Mouse (Mus musculus): ENCODE data around the gene B3galt4. TPM values are rescaled to one million over a fixed set of nuclear protein-coding genes. Genes with fewer than 3 reads are reported as not detected.
A peak's percentile ranks its signal among the peaks of the same experiment; 100 is the strongest.

The B3galt4 gene
- polyA plus RNA-seq, 1 experiment from 2014 or later, result 15.2 TPM

DNA sequence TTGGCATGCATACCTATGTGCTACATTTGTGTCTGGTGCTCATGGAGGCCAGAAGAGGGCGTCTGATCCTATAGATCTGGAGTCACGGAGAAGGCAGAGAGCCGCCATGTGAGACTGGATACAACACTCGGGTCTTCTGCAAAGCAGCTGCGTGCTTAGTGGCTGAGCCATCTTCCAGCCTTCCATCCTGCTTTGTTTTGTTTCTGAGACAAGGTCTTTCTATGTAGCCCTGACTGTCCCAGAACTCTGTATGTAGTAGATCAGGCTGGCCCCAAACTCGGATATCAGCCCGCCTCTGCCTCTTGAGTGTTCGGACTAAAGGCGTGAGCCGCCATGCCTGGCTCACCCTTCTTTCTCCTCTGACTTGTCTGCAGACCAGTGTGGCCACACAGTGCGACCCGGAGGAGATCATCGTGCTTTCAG, 36.3 kb downstream of the B3galt4 start:
- Histone ChIP-seq H3K9me3 (ENCODE audit: control insufficient read depth, low read length) (no peaks in the 10 kb centered on the region), H3K4me1 (replicated peaks; ENCODE audit: control insufficient read depth, insufficient read depth) (peaks cover 3% of the 10 kb centered on the region; the same call in 1 of the 2 replicates), H3K9ac (ENCODE audit: low read length) (no peak overlapping the region), H3K27ac (replicated peaks) (no peak overlapping the region), H3K4me2 (replicated peaks; ENCODE audit: low read depth) (peak overlapping the region; percentile 27; the same call in 1 of the 2 replicates), H3K27me3 (ENCODE audit: control insufficient read depth, insufficient read depth, low read length) (no peaks in the 10 kb centered on the region), H3K4me3 (ENCODE audit: low read depth, low read length) (no peak overlapping the region), H3K36me3 (ENCODE audit: control insufficient read depth, insufficient read depth, low read length) (peaks cover 20% of the 10 kb centered on the region)
- 71% methylated on average over 13 of the region's 13 CpGs for WGBS
- DNase-seq (ENCODE audit: low spot score) (no peak), ATAC-seq (ENCODE audit: low FRiP score, low TSS enrichment) (no peak)
- TF ChIP-seq EP300 (optimal IDR thresholded peaks at IDR 0.05) (no peak), CTCF (IDR thresholded peaks at IDR 0.05; ENCODE audit: low read depth) (peak; percentile 55)

DNA sequence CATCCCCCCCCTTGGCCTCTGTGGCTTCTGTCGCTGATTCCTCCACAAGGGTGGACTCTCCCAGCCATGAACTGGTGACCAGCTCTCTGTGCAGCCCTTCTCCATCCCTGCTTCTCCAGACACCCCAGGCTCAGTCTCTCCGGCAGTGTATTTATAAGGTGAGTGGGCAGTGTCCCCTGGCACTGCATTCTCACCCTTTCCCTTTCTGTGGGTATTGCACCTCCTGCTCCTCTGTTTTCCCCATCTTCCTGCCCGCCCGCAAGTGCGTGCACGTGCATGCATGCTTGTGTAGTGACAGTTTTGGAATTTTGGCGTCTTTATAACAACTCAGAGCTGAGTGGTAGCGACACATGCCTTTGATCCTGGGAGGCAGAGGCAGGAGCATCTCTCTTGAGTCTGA, 37.4 kb downstream of the B3galt4 start:
- DNase-seq (ENCODE audit: low spot score) (no peak), ATAC-seq (ENCODE audit: low FRiP score, low TSS enrichment) (no peak)
- no peak overlapping the region for H3K27ac ChIP-seq (replicated peaks)
- peaks cover 3% of the 10 kb centered on the region; the same call in 1 of the 2 replicates for H3K4me1 ChIP-seq (replicated peaks; ENCODE audit: control insufficient read depth, insufficient read depth)
- H3K4me3 ChIP-seq (ENCODE audit: low read depth, low read length), result no peak overlapping the region
- no peaks in the 10 kb centered on the region for H3K27me3 ChIP-seq (ENCODE audit: control insufficient read depth, insufficient read depth, low read length)
- H3K4me2 ChIP-seq (replicated peaks; ENCODE audit: low read depth), result no peak overlapping the region
- TF ChIP-seq CTCF (IDR thresholded peaks at IDR 0.05; ENCODE audit: low read depth), result no peak
- TF ChIP-seq EP300 (optimal IDR thresholded peaks at IDR 0.05), result no peak
- WGBS, result 95% methylated on average over 8 of the region's 8 CpGs
- H3K9me3 ChIP-seq (ENCODE audit: control insufficient read depth, low read length), result no peaks in the 10 kb centered on the region
- peaks cover 20% of the 10 kb centered on the region for H3K36me3 ChIP-seq (ENCODE audit: control insufficient read depth, insufficient read depth, low read length)
- no peak overlapping the region for H3K9ac ChIP-seq (ENCODE audit: low read length)

DNA sequence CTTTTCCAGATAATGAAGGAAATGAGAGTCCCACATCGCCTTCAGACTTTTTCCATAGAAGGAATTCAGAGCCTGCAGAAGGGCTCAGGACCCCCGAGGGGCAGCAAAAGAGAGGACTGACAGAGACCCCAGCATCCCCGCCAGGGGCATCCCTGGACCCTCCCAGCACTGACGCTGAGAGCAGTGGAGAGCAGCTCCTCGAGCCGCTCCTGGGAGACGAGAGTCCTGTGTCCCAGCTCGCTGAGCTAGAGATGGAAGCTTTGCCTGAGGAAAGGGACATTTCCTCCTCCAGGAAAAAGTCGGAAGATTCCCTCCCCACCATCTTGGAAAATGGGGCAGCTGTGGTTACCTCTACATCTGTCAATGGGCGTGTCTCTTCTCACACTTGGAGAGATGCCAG, 38.0 kb downstream of the B3galt4 start:
- TF ChIP-seq EP300 (optimal IDR thresholded peaks at IDR 0.05) (no peak), CTCF (IDR thresholded peaks at IDR 0.05; ENCODE audit: low read depth) (no peak)
- ATAC-seq (ENCODE audit: low FRiP score, low TSS enrichment) (no peak), DNase-seq (ENCODE audit: low spot score) (no peak)
- H3K27ac ChIP-seq (replicated peaks), result no peak overlapping the region
- no peaks in the 10 kb centered on the region for H3K27me3 ChIP-seq (ENCODE audit: control insufficient read depth, insufficient read depth, low read length)
- 91% methylated on average over 10 of the region's 10 CpGs for WGBS
- H3K9me3 ChIP-seq (ENCODE audit: control insufficient read depth, low read length), result no peaks in the 10 kb centered on the region
- no peak overlapping the region for H3K4me2 ChIP-seq (replicated peaks; ENCODE audit: low read depth)
- no peak overlapping the region for H3K4me3 ChIP-seq (ENCODE audit: low read depth, low read length)
- H3K4me1 ChIP-seq (replicated peaks; ENCODE audit: control insufficient read depth, insufficient read depth), result peaks cover 3% of the 10 kb centered on the region; the same call in 1 of the 2 replicates
- no peak overlapping the region for H3K9ac ChIP-seq (ENCODE audit: low read length)
- peaks cover 20% of the 10 kb centered on the region for H3K36me3 ChIP-seq (ENCODE audit: control insufficient read depth, insufficient read depth, low read length)

GRCm38 (mm10) chr17:33911813-33912414, 39.4 kb downstream of the B3galt4 start:
- Histone ChIP-seq H3K27me3 (ENCODE audit: control insufficient read depth, insufficient read depth, low read length) (no peaks in the 10 kb centered on the region), H3K4me2 (replicated peaks; ENCODE audit: low read depth) (no peak overlapping the region), H3K27ac (replicated peaks) (no peak overlapping the region), H3K36me3 (ENCODE audit: control insufficient read depth, insufficient read depth, low read length) (peaks cover 20% of the 10 kb centered on the region), H3K9ac (ENCODE audit: low read length) (no peak overlapping the region), H3K4me3 (ENCODE audit: low read depth, low read length) (no peak overlapping the region), H3K9me3 (ENCODE audit: control insufficient read depth, low read length) (no peaks in the 10 kb centered on the region), H3K4me1 (replicated peaks; ENCODE audit: control insufficient read depth, insufficient read depth) (peaks cover 3% of the 10 kb centered on the region; the same call in 1 of the 2 replicates)
- ATAC-seq (ENCODE audit: low FRiP score, low TSS enrichment), result no peak
- WGBS, result 83% methylated on average over 28 of the region's 28 CpGs
- DNase-seq (ENCODE audit: low spot score), result no peak
- TF ChIP-seq CTCF (IDR thresholded peaks at IDR 0.05; ENCODE audit: low read depth), result no peak
- TF ChIP-seq EP300 (optimal IDR thresholded peaks at IDR 0.05), result no peak

DNA sequence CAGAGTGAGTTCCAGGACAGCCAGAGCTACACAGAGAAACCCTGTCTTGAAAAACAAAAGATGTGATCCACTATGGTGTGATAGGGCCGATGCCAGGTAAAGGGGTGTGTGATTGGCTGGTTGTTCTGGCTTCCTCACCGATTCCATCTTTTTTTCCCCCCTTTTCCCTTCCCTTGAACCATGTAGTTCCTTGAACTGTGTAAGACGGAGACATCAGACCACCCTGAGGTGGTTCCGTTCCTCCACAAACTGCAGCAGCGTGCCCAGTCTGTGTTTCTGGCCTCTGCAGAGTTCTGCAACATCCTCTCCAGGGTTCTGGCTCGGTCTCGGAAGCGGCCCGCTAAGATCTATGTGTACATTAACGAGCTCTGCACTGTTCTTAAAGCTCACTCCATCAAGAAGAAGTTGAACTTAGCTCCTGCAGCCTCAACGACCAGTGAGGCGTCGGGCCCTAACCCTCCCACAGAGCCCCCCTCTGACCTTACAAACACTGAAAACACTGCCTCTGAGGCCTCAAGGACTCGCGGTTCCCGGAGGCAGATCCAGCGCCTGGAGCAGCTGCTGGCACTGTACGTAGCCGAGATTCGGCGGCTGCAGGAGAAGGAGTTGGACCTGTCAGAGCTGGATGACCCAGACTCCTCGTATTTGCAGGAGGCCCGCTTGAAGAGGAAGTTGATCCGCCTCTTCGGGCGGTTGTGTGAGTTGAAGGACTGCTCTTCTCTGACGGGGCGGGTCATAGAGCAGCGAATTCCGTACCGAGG, 40.1 kb downstream of the B3galt4 start:
- no peaks in the 10 kb centered on the region for H3K27me3 ChIP-seq (ENCODE audit: control insufficient read depth, insufficient read depth, low read length)
- ATAC-seq (ENCODE audit: low FRiP score, low TSS enrichment), result no peak
- no peak overlapping the region for H3K4me3 ChIP-seq (ENCODE audit: low read depth, low read length)
- no peak overlapping the region for H3K27ac ChIP-seq (replicated peaks)
- no peaks in the 10 kb centered on the region for H3K9me3 ChIP-seq (ENCODE audit: control insufficient read depth, low read length)
- no peak for DNase-seq (ENCODE audit: low spot score)
- WGBS, result 87% methylated on average over 31 of the region's 31 CpGs
- H3K4me2 ChIP-seq (replicated peaks; ENCODE audit: low read depth), result no peak overlapping the region
- H3K4me1 ChIP-seq (replicated peaks; ENCODE audit: control insufficient read depth, insufficient read depth), result peaks cover 3% of the 10 kb centered on the region; the same call in 1 of the 2 replicates
- H3K36me3 ChIP-seq (ENCODE audit: control insufficient read depth, insufficient read depth, low read length), result peaks cover 20% of the 10 kb centered on the region
- no peak for TF ChIP-seq EP300 (optimal IDR thresholded peaks at IDR 0.05)
- TF ChIP-seq CTCF (IDR thresholded peaks at IDR 0.05; ENCODE audit: low read depth), result no peak
- no peak overlapping the region for H3K9ac ChIP-seq (ENCODE audit: low read length)

Measured in stomach, postnatal 0 days (tissue).